Mouse (Mus musculus) testis, adult 2 months (tissue): ENCODE measurements around the gene Dmpk.
A peak's percentile ranks its signal among the peaks of the same experiment; 100 is the strongest.

Experiments used
- CTCF ChIP-seq: fragments of 200-500 bp; IDR thresholded peaks from 2 replicates; pipeline ENCODE4 v1.5.1; 2012; ENCODE audit warnings: low read depth, mild to moderate bottlenecking, inconsistent platforms, low read length, moderate library complexity; ENCODE audit not compliant: control insufficient read depth, insufficient read depth, insufficient replicate concordance
- POLR2A ChIP-seq: fragments of 200-500 bp; IDR thresholded peaks from 2 replicates; pipeline ENCODE4 v1.6.1; 2012; ENCODE audit warnings: low read depth, mild to moderate bottlenecking, inconsistent platforms, low read length, moderate library complexity; ENCODE audit not compliant: control insufficient read depth

- TF ChIP-seq POLR2A (peak; percentile 81), CTCF (no peak)
Measured at GRCm38 (mm10) chr7:19075723-19076585, 7.7 kb upstream of the Dmpk start, which contains the start of gene Dmwd.
